Mouse (Mus musculus): ENCODE data around the gene St3gal6. TPM values are rescaled to one million over a fixed set of nuclear protein-coding genes. Genes with fewer than 3 reads are reported as not detected.

The St3gal6 gene
- polyA plus RNA-seq, 1 experiment from 2014 or later = 17.7 TPM

- no peak for ATAC-seq
- Histone ChIP-seq H3K9ac (ENCODE audit: low read depth, low read length) (no peak overlapping the region), H3K4me3 (ENCODE audit: low read length) (no peak overlapping the region), H3K4me1 (ENCODE audit: control insufficient read depth, insufficient read depth, low read depth, low read length) (no peaks in the 10 kb centered on the region), H3K4me2 (ENCODE audit: low read length) (no peak overlapping the region), H3K27ac (ENCODE audit: low read depth, low read length) (no peak overlapping the region), H3K9me3 (ENCODE audit: control insufficient read depth, low read length) (no peaks in the 10 kb centered on the region), H3K36me3 (ENCODE audit: control insufficient read depth, insufficient read depth, low read length) (no peaks in the 10 kb centered on the region), H3K27me3 (replicated peaks; ENCODE audit: control insufficient read depth, insufficient read depth, low read length) (no peaks in the 10 kb centered on the region)
- WGBS = 78% methylated on average over 2 of the region's 2 CpGs
Measured at GRCm38 (mm10) chr16:58536076-58536475, 12.0 kb upstream of the St3gal6 start.

- Histone ChIP-seq H3K9ac (ENCODE audit: low read depth, low read length) (no peak overlapping the region), H3K4me2 (ENCODE audit: low read length) (no peak overlapping the region), H3K27me3 (replicated peaks; ENCODE audit: control insufficient read depth, insufficient read depth, low read length) (no peaks in the 10 kb centered on the region), H3K9me3 (ENCODE audit: control insufficient read depth, low read length) (no peaks in the 10 kb centered on the region), H3K27ac (ENCODE audit: low read depth, low read length) (no peak overlapping the region), H3K4me3 (ENCODE audit: low read length) (no peak overlapping the region), H3K36me3 (ENCODE audit: control insufficient read depth, insufficient read depth, low read length) (no peaks in the 10 kb centered on the region), H3K4me1 (ENCODE audit: control insufficient read depth, insufficient read depth, low read depth, low read length) (no peaks in the 10 kb centered on the region)
- ATAC-seq = no peak
- 72% methylated on average over 5 of the region's 5 CpGs for WGBS
Measured at GRCm38 (mm10) chr16:58535236-58535635, 11.2 kb upstream of the St3gal6 start.

GRCm38 (mm10) chr16:58534245-58535142, 10.5 kb upstream of the St3gal6 start:
- Histone ChIP-seq H3K4me3 (ENCODE audit: low read length) (no peak overlapping the region), H3K4me1 (ENCODE audit: control insufficient read depth, insufficient read depth, low read depth, low read length) (no peaks in the 10 kb centered on the region), H3K9ac (ENCODE audit: low read depth, low read length) (no peak overlapping the region), H3K36me3 (ENCODE audit: control insufficient read depth, insufficient read depth, low read length) (no peaks in the 10 kb centered on the region), H3K27ac (ENCODE audit: low read depth, low read length) (no peak overlapping the region), H3K4me2 (ENCODE audit: low read length) (no peak overlapping the region), H3K27me3 (replicated peaks; ENCODE audit: control insufficient read depth, insufficient read depth, low read length) (no peaks in the 10 kb centered on the region), H3K9me3 (ENCODE audit: control insufficient read depth, low read length) (no peaks in the 10 kb centered on the region)
- no peak for ATAC-seq
- whole genome bisulfite sequencing = 90% methylated on average over 7 of the region's 7 CpGs

- Histone ChIP-seq H3K36me3 (ENCODE audit: control insufficient read depth, insufficient read depth, low read length) (no peaks in the 10 kb centered on the region), H3K9ac (ENCODE audit: low read depth, low read length) (no peak overlapping the region), H3K27me3 (replicated peaks; ENCODE audit: control insufficient read depth, insufficient read depth, low read length) (no peaks in the 10 kb centered on the region), H3K4me3 (ENCODE audit: low read length) (no peak overlapping the region), H3K4me1 (ENCODE audit: control insufficient read depth, insufficient read depth, low read depth, low read length) (no peaks in the 10 kb centered on the region), H3K9me3 (ENCODE audit: control insufficient read depth, low read length) (no peaks in the 10 kb centered on the region), H3K27ac (ENCODE audit: low read depth, low read length) (no peak overlapping the region), H3K4me2 (ENCODE audit: low read length) (no peak overlapping the region)
- no peak for ATAC-seq
- WGBS = 77% methylated on average over 5 of the region's 5 CpGs
Measured at GRCm38 (mm10) chr16:58533742-58534141, 9.7 kb upstream of the St3gal6 start.

GRCm38 (mm10) chr16:58533254-58533653, 9.2 kb upstream of the St3gal6 start:
- ATAC-seq = no peak
- no peak overlapping the region for H3K4me2 ChIP-seq (ENCODE audit: low read length)
- 67% methylated on average over 2 of the region's 2 CpGs for WGBS

GRCm38 (mm10) chr16:58532511-58532910, 8.5 kb upstream of the St3gal6 start:
- Histone ChIP-seq H3K27me3 (replicated peaks; ENCODE audit: control insufficient read depth, insufficient read depth, low read length) (no peaks in the 10 kb centered on the region), H3K27ac (ENCODE audit: low read depth, low read length) (no peak overlapping the region), H3K36me3 (ENCODE audit: control insufficient read depth, insufficient read depth, low read length) (no peaks in the 10 kb centered on the region), H3K4me1 (ENCODE audit: control insufficient read depth, insufficient read depth, low read depth, low read length) (no peaks in the 10 kb centered on the region), H3K9ac (ENCODE audit: low read depth, low read length) (no peak overlapping the region), H3K4me3 (ENCODE audit: low read length) (no peak overlapping the region), H3K4me2 (ENCODE audit: low read length) (no peak overlapping the region), H3K9me3 (ENCODE audit: control insufficient read depth, low read length) (no peaks in the 10 kb centered on the region)
- WGBS = 35% methylated on average over 3 of the region's 3 CpGs
- no peak for ATAC-seq

More at GRCm38 (mm10) chr16:58533254-58533653, 9.2 kb upstream of the St3gal6 start:
- H3K27me3 ChIP-seq (replicated peaks; ENCODE audit: control insufficient read depth, insufficient read depth, low read length) = no peaks in the 10 kb centered on the region
- H3K36me3 ChIP-seq (ENCODE audit: control insufficient read depth, insufficient read depth, low read length) = no peaks in the 10 kb centered on the region
- no peak overlapping the region for H3K27ac ChIP-seq (ENCODE audit: low read depth, low read length)
- H3K9me3 ChIP-seq (ENCODE audit: control insufficient read depth, low read length) = no peaks in the 10 kb centered on the region
- H3K4me1 ChIP-seq (ENCODE audit: control insufficient read depth, insufficient read depth, low read depth, low read length) = no peaks in the 10 kb centered on the region
- H3K9ac ChIP-seq (ENCODE audit: low read depth, low read length) = no peak overlapping the region
- no peak overlapping the region for H3K4me3 ChIP-seq (ENCODE audit: low read length)

GRCm38 (mm10) chr16:58527817-58528216, 3.8 kb upstream of the St3gal6 start:
- no peaks in the 10 kb centered on the region for H3K4me1 ChIP-seq (ENCODE audit: control insufficient read depth, insufficient read depth, low read depth, low read length)
- no peak overlapping the region for H3K4me3 ChIP-seq (ENCODE audit: low read length)
- ATAC-seq = no peak
- H3K4me2 ChIP-seq (ENCODE audit: low read length) = no peak overlapping the region
- H3K36me3 ChIP-seq (ENCODE audit: control insufficient read depth, insufficient read depth, low read length) = no peaks in the 10 kb centered on the region
- H3K27me3 ChIP-seq (replicated peaks; ENCODE audit: control insufficient read depth, insufficient read depth, low read length) = no peaks in the 10 kb centered on the region
- H3K9ac ChIP-seq (ENCODE audit: low read depth, low read length) = no peak overlapping the region
- H3K9me3 ChIP-seq (ENCODE audit: control insufficient read depth, low read length) = no peaks in the 10 kb centered on the region
- 69% methylated on average over 5 of the region's 5 CpGs for WGBS
- H3K27ac ChIP-seq (ENCODE audit: low read depth, low read length) = no peak overlapping the region

- H3K36me3 ChIP-seq (ENCODE audit: control insufficient read depth, insufficient read depth, low read length) = no peaks in the 10 kb centered on the region
- no peaks in the 10 kb centered on the region for H3K27me3 ChIP-seq (replicated peaks; ENCODE audit: control insufficient read depth, insufficient read depth, low read length)
- no peak overlapping the region for H3K4me3 ChIP-seq (ENCODE audit: low read length)
- H3K9me3 ChIP-seq (ENCODE audit: control insufficient read depth, low read length) = no peaks in the 10 kb centered on the region
- H3K27ac ChIP-seq (ENCODE audit: low read depth, low read length) = no peak overlapping the region
- no peak overlapping the region for H3K4me2 ChIP-seq (ENCODE audit: low read length)
- WGBS = 84% methylated on average over 6 of the region's 6 CpGs
- H3K9ac ChIP-seq (ENCODE audit: low read depth, low read length) = no peak overlapping the region
- H3K4me1 ChIP-seq (ENCODE audit: control insufficient read depth, insufficient read depth, low read depth, low read length) = peaks cover 6% of the 10 kb centered on the region; the same call in 1 of the 2 replicates
- no peak for ATAC-seq
Measured at GRCm38 (mm10) chr16:58526729-58527128, 2.7 kb upstream of the St3gal6 start.

- no peak overlapping the region for H3K4me3 ChIP-seq (ENCODE audit: low read length)
- H3K9ac ChIP-seq (ENCODE audit: low read depth, low read length) = no peak overlapping the region
- no peaks in the 10 kb centered on the region for H3K9me3 ChIP-seq (ENCODE audit: control insufficient read depth, low read length)
- peaks cover 6% of the 10 kb centered on the region; the same call in 1 of the 2 replicates for H3K4me1 ChIP-seq (ENCODE audit: control insufficient read depth, insufficient read depth, low read depth, low read length)
- H3K4me2 ChIP-seq (ENCODE audit: low read length) = no peak overlapping the region
- no peak overlapping the region for H3K27ac ChIP-seq (ENCODE audit: low read depth, low read length)
- no peak for ATAC-seq
- H3K36me3 ChIP-seq (ENCODE audit: control insufficient read depth, insufficient read depth, low read length) = no peaks in the 10 kb centered on the region
- H3K27me3 ChIP-seq (replicated peaks; ENCODE audit: control insufficient read depth, insufficient read depth, low read length) = no peaks in the 10 kb centered on the region
Measured at GRCm38 (mm10) chr16:58525832-58526231, 1.8 kb upstream of the St3gal6 start.

Measured in hindbrain, embryonic 16.5 days (tissue).